Mouse (Mus musculus): ENCODE data around the gene Szrd1.

- TF ChIP-seq CTCF (IDR thresholded peaks at IDR 0.05; ENCODE audit: borderline replicate concordance, insufficient read depth, low read length) (no peak), POLR2A (IDR thresholded peaks at IDR 0.05; ENCODE audit: low read depth, low read length) (no peak)
These were observed 31.3 kb downstream of the Szrd1 start for GRCm38 (mm10) chr4:141108196-141108732.

Data from embryonic fibroblast, embryonic 13.5 days (primary cell).